In the genomic region with DNA sequence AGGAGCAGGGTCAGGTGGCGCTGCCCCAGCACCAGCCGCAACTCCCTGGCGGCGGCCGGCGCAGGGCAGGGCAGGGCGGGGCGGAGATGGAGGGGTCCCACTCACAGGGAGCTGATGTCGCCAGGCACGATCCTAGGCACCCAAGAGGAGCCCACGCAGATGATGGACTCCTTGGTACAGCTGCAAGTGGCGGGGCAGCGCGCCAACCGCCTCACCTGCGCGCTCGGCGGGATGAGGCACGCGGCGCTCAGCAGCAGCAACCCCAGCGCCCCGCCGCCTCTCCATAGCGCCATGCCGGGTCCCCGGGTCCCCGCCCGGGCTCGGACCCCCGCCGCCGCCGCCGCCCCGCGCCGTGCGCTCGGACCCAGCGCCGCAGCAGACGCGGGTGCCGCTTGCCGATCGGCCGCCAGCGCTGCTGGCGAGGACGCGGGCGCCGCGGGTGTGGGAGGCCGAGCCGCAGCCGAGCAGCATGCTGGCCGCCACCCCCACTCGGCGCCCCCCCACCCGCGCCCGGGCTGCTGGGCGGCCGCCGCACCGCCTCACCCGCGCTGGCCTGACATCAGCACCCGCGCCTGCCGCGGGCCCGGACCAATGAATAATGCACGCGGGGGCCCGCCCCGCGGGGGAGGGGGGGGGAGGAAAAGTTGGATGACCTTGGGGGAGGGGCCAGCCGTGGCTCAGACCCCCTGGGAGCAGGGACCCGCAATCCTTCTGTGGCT, we compare ENCODE assay signal across 8 mouse cellular contexts. TPM values are rescaled to one million over a fixed set of nuclear protein-coding genes. Genes with fewer than 3 reads are reported as not detected.
A peak's percentile ranks its signal among the peaks of the same experiment; 100 is the strongest.
DNase-seq lines count a peak whose midpoint lies in the region; ATAC-seq and TF ChIP-seq lines count a peak whose summit lies in the region.

A gene (minus strand): TSS at position 650 of the 719 bp plus-strand sequence.

- H3K9ac ChIP-seq in lung, embryonic 14.5 days = peak within 1 kb of the TSS; percentile 62
- peak within 1 kb of the TSS; percentile 60 for H3K9ac ChIP-seq in lung, embryonic 16.5 days (ENCODE audit: low read length)

- H3K4me1 ChIP-seq in lung, embryonic 14.5 days (ENCODE audit: insufficient read depth) = peaks cover 7% of the 10 kb centered on the region; the same call in 1 of the 2 replicates
- peaks cover 7% of the 10 kb centered on the region; the same call in 1 of the 2 replicates for H3K4me1 ChIP-seq in lung, embryonic 16.5 days (replicated peaks; ENCODE audit: control insufficient read depth, insufficient read depth, low read length)

- 1% methylated on average over 69 of the region's 83 CpGs for WGBS in lung, embryonic 14.5 days
- 1% methylated on average over 69 of the region's 83 CpGs for WGBS in lung, embryonic 16.5 days

- peak within 1 kb of the TSS; percentile 62 for H3K4me3 ChIP-seq in lung, embryonic 14.5 days (ENCODE audit: low read depth, low read length)
- peak within 1 kb of the TSS; percentile 52 for H3K4me3 ChIP-seq in lung, embryonic 16.5 days (ENCODE audit: low read length)

- no peak for TF ChIP-seq CTCF in lung, embryonic 14.5 days (IDR thresholded peaks at IDR 0.05; ENCODE audit: low read depth)

- 0 out of 2 replicates have a peak, but pooled peaks cover 7% of the 10 kb centered on the region for H3K9me3 ChIP-seq in lung, embryonic 14.5 days (ENCODE audit: low read depth, low read length)
- H3K9me3 ChIP-seq in lung, embryonic 16.5 days (ENCODE audit: control insufficient read depth, low read length) = peaks cover 5% of the 10 kb centered on the region; the same call in 1 of the 2 replicates

- peak; percentile 66 for DNase-seq in lung, embryonic 14.5 days
- no peak for DNase-seq in lung, adult 18-20 months
- peak; percentile 59 to 65 for DNase-seq in cerebellum, postnatal 14 days
- peak; percentile 31 for DNase-seq in gastrocnemius, postnatal 25 days
- DNase-seq in layer of hippocampus, adult 8-10 months (ENCODE audit: low spot score in 2 of 2) = peak in 1 of 2 experiments; percentile 24
- DNase-seq in right cerebral cortex, postnatal 14 days = peak; percentile 50
- DNase-seq in thymus, postnatal 36 days = no peak

- peak within 1 kb of the TSS; percentile 95 for H3K4me2 ChIP-seq in lung, embryonic 14.5 days
- H3K4me2 ChIP-seq in lung, embryonic 16.5 days (ENCODE audit: low read depth, low read length) = peak within 1 kb of the TSS; percentile 83

- H3K36me3 ChIP-seq in lung, embryonic 14.5 days (ENCODE audit: insufficient read depth) = no peaks in the 10 kb centered on the region
- H3K36me3 ChIP-seq in lung, embryonic 16.5 days (ENCODE audit: control insufficient read depth, insufficient read depth, low read length) = no peaks in the 10 kb centered on the region

- H3K27ac ChIP-seq in lung, embryonic 14.5 days (ENCODE audit: low read depth) = no peak within 1 kb of the TSS
- H3K27ac ChIP-seq in lung, embryonic 16.5 days (ENCODE audit: low read length) = no peak within 1 kb of the TSS

- peak; percentile 81 for ATAC-seq in lung, embryonic 14.5 days (ENCODE audit: insufficient read depth)
- peak; percentile 75 for ATAC-seq in lung, embryonic 16.5 days (ENCODE audit: low read depth)

- peaks cover 12% of the 10 kb centered on the region; the same call in 1 of the 2 replicates for H3K27me3 ChIP-seq in lung, embryonic 14.5 days (ENCODE audit: insufficient read depth, low read length)
- no peaks in the 10 kb centered on the region; the same call in 1 of the 2 replicates for H3K27me3 ChIP-seq in lung, embryonic 16.5 days (ENCODE audit: control insufficient read depth, insufficient read depth, low read depth, low read length)

RNA-seq across cellular contexts. Expression of the gene that starts here (rescaled TPM):
- polyA plus RNA-seq in lung, embryonic 14.5 days (2014; fragmentation: Nextera tagmentation; extraction: Ambion mirVana) = 2.3 and 2.5 TPM in 2 replicates
- 1 to 10 TPM; 1.4 TPM for total RNA-seq in gastrocnemius, postnatal 25 days (2021)
- total RNA-seq in layer of hippocampus, adult 8-10 months (2022) = 10 to 100 TPM; 30.1 to 33.0 (median 31.1) TPM
- polyA plus RNA-seq in lung, embryonic 16.5 days (2015; fragmentation: Nextera tagmentation; extraction: Ambion mirVana) = 1.4 and 1.6 TPM in 2 replicates

Comparison
In these comparisons a context has a peak if more than half of its experiments do, and no peak if none do; other contexts are left out.
1. RNA of the gene that starts here (total RNA-seq): 30.1 to 33.0 TPM in layer of hippocampus, adult 8-10 months; 1.4 TPM in gastrocnemius, postnatal 25 days; every median in the first group is over 10 times any median in the second.
2. DNase-seq: peak in lung, embryonic 14.5 days (single experiment), cerebellum, postnatal 14 days (2 of 2), gastrocnemius, postnatal 25 days (single experiment) and right cerebral cortex, postnatal 14 days (single experiment); none in lung, adult 18-20 months (0 of 2) and thymus, postnatal 36 days (0 of 2).